Mouse (Mus musculus) liver, embryonic 11.5 days (tissue): ENCODE data around the gene Zdhhc5. TPM values are rescaled to one million over a fixed set of nuclear protein-coding genes. Genes with fewer than 3 reads are reported as not detected.

Experiments
- ATAC-seq: fragments of 200-750 bp; cut with Nextera tagmentation; replicated peaks from 2 replicates; pipeline ENCODE4 v1.8.0; 2017; ENCODE audit warnings: moderate number of reproducible peaks, mild to moderate bottlenecking, moderate TSS enrichment, moderate library complexity; ENCODE audit not compliant: low FRiP score
- DNase-seq: peaks from one replicate; pipeline ENCODE4 v3.0.0-alpha.2; 2017; ENCODE audit warnings: low spot score
- H3K27ac ChIP-seq: fragments of 300-500 bp; sonication (generic); 2 replicates; pipeline ENCODE4 v1.5.1; 2014; ENCODE audit warnings: mild to moderate bottlenecking, low read depth, low read length, control low read depth
- H3K27me3 ChIP-seq: fragments of 300-500 bp; sonication (generic); replicated peaks from 2 replicates; pipeline ENCODE4 v1.6.1; 2014; ENCODE audit warnings: low read length, mixed read lengths; ENCODE audit not compliant: control insufficient read depth, insufficient read depth
- H3K36me3 ChIP-seq: fragments of 300-500 bp; sonication (generic); 2 replicates; pipeline ENCODE4 v1.6.1; 2014; ENCODE audit warnings: mild to moderate bottlenecking, low read length, moderate library complexity, mixed read lengths; ENCODE audit not compliant: control insufficient read depth, insufficient read depth
- H3K4me1 ChIP-seq: fragments of 300-500 bp; sonication (generic); replicated peaks from 2 replicates; pipeline ENCODE4 v1.6.1; 2014; ENCODE audit warnings: low read length, mixed read lengths; ENCODE audit not compliant: control insufficient read depth, insufficient read depth
- H3K4me2 ChIP-seq: fragments of 300-500 bp; sonication (generic); 2 replicates; pipeline ENCODE4 v1.6.1; 2014; ENCODE audit warnings: mild to moderate bottlenecking, control low read depth, moderate library complexity
- H3K4me3 ChIP-seq: fragments of 300-500 bp; sonication (generic); 2 replicates; pipeline ENCODE4 v1.5.1; 2014; ENCODE audit warnings: low read depth, low read length, control low read depth
- H3K9ac ChIP-seq: fragments of 300-500 bp; sonication (generic); 2 replicates; pipeline ENCODE4 v1.6.1; 2014; ENCODE audit warnings: low read depth, low read length, control low read depth
- H3K9me3 ChIP-seq: fragments of 300-500 bp; sonication (generic); 2 replicates; pipeline ENCODE4 v1.6.1; 2016; ENCODE audit warnings: low read length, inconsistent platforms, mixed read lengths; ENCODE audit not compliant: control insufficient read depth
- WGBS: fragments of 180-500 bp; shearing (Covaris S2); extraction: QIAGEN DNeasy Blood & Tissue Kit; methylation state at CpG from one replicate; pipeline ENCODE4 v1.1.7; 2014; 5-methylcytosine and 5-hydroxymethylcytosine counted together
- polyA plus RNA-seq: library from polyadenylated mRNA; unstranded; fragments of >200 nt; fragmentation: Nextera tagmentation; extraction: Ambion mirVana; gene quantifications from 2 replicates; pipeline ENCODE4 v1.2.1, GENCODE M21; 2014

Zdhhc5 gene
- polyA plus RNA-seq, 1 experiment from 2014 or later: 26.5 TPM

DNA sequence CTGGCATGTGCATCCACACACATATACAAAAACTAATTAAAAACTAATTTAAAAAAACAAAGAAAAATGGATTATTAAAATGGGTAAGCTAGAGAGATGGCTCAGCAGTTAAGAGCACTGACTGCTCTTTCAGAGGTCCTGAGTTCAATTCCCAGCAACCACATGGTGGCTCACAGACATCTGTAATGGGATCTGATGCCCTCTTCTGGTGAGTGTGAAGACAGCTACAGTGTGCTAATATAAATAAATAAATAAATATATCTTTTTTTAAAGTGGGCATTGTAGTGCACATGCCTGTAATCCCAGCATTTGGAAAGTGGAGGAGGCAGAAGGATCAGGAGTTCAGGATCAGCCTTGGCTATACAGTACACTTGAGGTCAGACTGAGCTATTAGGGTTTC is 61.6 kb downstream of the Zdhhc5 start:
- Histone ChIP-seq H3K4me1 (peaks cover 1% of the 10 kb centered on the region), H3K4me2 (no peak overlapping the region), H3K4me3 (no peak overlapping the region), H3K9me3 (no peaks in the 10 kb centered on the region), H3K36me3 (no peaks in the 10 kb centered on the region), H3K27me3 (no peaks in the 10 kb centered on the region), H3K27ac (no peak overlapping the region), H3K9ac (no peak overlapping the region)
- no peak for DNase-seq
- ATAC-seq: no peak

DNA sequence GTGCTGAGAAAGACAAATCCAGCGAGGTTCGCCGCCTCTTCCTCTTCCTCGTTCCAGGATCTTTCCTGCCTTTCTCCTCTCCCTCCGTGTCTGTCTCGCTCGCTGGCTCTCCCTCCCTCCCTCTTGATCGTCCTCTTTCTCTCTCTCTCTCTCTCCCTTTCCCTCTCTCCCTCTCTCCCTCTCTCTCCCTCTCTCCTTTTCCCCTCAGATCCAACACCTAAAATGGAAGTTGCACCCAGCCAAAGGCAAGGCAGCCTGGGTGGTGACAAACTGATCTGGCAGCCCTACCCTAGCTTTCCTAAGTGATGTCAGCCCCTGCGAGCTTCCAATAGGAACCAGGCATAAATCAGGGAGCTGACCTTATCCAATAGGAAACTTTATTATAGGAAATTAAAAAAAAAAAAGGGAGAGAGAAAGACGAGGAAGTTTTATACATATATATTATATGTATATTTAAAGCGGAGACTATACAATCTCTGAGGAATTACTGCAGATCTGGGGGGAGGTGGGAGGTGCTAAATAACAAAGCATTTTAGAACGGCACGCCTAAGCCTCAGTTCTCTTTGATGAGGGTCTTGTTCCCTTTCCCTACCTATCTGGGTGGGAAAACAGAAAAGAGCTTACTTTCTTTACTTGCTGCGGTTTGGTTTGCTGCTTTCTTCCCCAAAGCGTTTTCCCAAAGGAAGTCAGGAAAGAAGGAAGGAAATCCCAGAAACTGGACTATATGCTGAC is 64.3 kb downstream of the Zdhhc5 start, which contains the start of gene Ctnnd1:
Gene Ctnnd1 (minus strand): TSS at position 302 of the 732 bp plus-strand sequence.
- Histone ChIP-seq H3K4me3 (peak within 1 kb of the TSS; percentile 73), H3K27ac (peak within 1 kb of the TSS; percentile 85), H3K4me1 (peaks cover 3% of the 10 kb centered on the region), H3K4me2 (peak within 1 kb of the TSS; percentile 62), H3K36me3 (no peaks in the 10 kb centered on the region), H3K9me3 (no peaks in the 10 kb centered on the region), H3K27me3 (no peaks in the 10 kb centered on the region), H3K9ac (peak within 1 kb of the TSS; percentile 91)
- ATAC-seq: peak; percentile 93
- DNase-seq: peak; percentile 76
- WGBS: under 1% methylated on average over 15 of the region's 15 CpGs

DNA sequence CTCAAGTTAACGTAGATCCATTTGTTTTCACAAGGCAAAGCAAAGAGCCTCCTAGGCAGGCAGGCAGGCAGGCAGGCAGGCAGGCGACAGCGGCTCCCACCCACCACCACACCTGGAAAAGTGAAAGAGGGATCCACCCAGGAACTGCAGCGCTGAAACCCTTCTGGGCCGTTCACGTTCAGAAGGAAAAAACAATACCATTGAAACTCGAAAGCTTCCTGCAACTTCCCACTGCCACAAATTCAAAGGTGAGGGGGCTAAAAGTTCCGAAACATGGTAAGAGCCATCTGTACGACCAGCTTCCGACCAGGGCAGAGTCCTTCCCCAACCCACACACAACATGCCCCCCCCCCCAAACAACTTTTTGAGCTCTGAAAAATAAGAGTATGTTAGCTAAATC is 65.3 kb downstream of the Zdhhc5 start:
- no peak for ATAC-seq
- 0% methylated on average over 10 of the region's 10 CpGs for WGBS
- no peak for DNase-seq

DNA sequence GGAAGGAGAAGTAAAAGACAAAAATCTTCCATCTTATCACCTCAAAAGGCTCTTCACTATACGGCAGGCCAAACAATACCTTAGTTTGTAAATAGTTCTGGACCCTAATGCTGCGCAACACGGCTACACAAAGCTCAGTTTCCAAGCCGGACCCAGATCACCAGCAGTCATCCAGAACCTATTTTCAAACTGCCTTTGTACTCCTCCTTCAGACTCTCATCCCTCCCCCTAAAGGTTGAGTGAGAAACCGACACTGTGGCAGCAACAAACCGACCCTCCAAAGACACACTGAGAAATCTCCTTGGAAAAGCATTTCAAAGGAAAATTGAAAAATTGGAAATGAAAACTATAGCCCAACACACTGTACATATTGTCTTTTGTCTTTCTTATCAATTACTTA is 66.6 kb downstream of the Zdhhc5 start:
- H3K9ac ChIP-seq: 0 out of 2 replicates have a peak overlapping the region, but pooled peaks have one; percentile 30
- H3K9me3 ChIP-seq: no peaks in the 10 kb centered on the region
- peak overlapping the region; percentile 62 for H3K4me2 ChIP-seq
- peak overlapping the region; percentile 73 for H3K4me3 ChIP-seq
- peaks cover 7% of the 10 kb centered on the region for H3K4me1 ChIP-seq
- WGBS: 46% methylated on average over 6 of the region's 6 CpGs
- H3K27ac ChIP-seq: 0 out of 2 replicates have a peak overlapping the region, but pooled peaks have one; percentile 43
- no peaks in the 10 kb centered on the region for H3K36me3 ChIP-seq
- DNase-seq (no peak), ATAC-seq (no peak)
- no peaks in the 10 kb centered on the region for H3K27me3 ChIP-seq

More for the DNA sequence above, 65.3 kb downstream of the Zdhhc5 start:
- H3K27ac ChIP-seq: peak overlapping the region; percentile 85
- no peaks in the 10 kb centered on the region for H3K27me3 ChIP-seq
- H3K9ac ChIP-seq: peak overlapping the region; percentile 91
- peak overlapping the region; percentile 62 for H3K4me2 ChIP-seq
- no peaks in the 10 kb centered on the region for H3K9me3 ChIP-seq
- no peaks in the 10 kb centered on the region for H3K36me3 ChIP-seq
- peaks cover 3% of the 10 kb centered on the region for H3K4me1 ChIP-seq
- peak overlapping the region; percentile 73 for H3K4me3 ChIP-seq

DNA sequence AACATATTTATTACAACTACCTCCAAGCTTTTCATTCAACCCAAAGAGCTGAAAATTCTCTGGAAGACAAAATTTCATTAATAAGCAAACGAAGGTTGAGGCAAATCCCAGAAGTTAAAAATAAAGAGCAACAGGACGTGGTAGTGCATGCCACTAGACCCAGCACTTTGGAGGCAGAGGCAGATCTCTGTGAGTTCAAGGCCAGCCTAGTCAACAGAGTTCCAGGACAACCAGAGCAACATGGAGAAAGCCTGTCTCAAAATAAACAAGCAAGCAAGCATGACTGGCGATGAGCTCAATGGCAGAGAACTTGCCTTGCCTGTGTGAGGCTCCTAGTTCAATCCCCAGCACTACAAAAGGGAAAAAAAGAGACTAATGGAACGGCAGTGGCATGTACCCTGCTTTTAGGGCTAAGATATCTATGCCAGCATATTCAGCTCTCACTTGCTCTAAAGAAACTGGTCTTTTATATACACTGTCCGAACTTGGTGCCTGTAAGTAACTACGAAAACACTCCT is 67.9 kb downstream of the Zdhhc5 start:
- Histone ChIP-seq H3K9ac (no peak overlapping the region), H3K27ac (no peak overlapping the region), H3K4me1 (peaks cover 7% of the 10 kb centered on the region), H3K36me3 (no peaks in the 10 kb centered on the region), H3K9me3 (no peaks in the 10 kb centered on the region), H3K27me3 (no peaks in the 10 kb centered on the region), H3K4me3 (no peak overlapping the region), H3K4me2 (no peak overlapping the region)
- WGBS: 92% methylated on average over 6 of the region's 6 CpGs
- DNase-seq (no peak), ATAC-seq (no peak)

DNA sequence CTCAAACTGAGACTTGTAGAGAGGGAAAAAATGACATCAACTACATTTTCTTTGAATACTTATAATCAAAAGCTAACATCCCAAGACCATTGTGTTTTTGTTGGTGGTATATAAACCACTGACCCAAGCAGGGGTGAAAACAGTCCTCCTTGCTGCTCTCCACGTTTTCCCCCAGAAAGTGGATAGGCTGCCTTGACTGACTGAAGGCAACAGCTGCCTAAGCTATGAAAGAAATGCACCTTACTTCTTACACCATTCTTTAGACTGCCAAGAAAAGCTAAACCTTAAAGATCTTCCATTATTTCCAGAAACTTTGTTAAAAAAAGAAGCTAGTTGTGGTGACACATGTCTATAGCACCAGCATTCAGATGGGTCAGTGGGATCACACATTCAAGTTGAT is 68.8 kb downstream of the Zdhhc5 start:
- ATAC-seq: no peak
- Histone ChIP-seq H3K36me3 (no peaks in the 10 kb centered on the region), H3K9me3 (no peaks in the 10 kb centered on the region), H3K4me3 (no peak overlapping the region), H3K27ac (no peak overlapping the region), H3K9ac (no peak overlapping the region), H3K27me3 (no peaks in the 10 kb centered on the region), H3K4me2 (no peak overlapping the region), H3K4me1 (peaks cover 11% of the 10 kb centered on the region)
- DNase-seq: no peak
- 81% methylated on average over 1 of the region's 1 CpGs for WGBS

DNA sequence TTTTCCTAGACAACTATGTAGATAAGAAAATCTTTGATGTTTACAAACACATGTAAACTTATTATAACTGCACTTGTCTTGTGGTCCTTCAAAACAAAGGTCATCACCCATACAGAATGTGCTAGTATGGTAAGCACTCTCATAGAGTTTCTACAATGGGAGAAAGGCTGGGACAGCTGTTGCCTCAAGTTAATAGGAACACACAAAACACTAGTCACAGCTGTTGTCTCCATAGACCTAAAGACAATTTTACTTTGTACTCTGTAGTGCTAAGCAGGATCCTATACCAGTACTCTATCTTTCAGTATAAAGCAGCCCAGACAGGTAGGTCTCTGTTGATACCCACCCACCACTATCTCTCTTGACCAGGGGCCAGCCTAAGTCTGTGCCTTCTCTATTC is 74.1 kb downstream of the Zdhhc5 start:
- DNase-seq (no peak), ATAC-seq (no peak)
- Histone ChIP-seq H3K27ac (no peak overlapping the region), H3K4me2 (no peak overlapping the region), H3K36me3 (no peaks in the 10 kb centered on the region), H3K27me3 (no peaks in the 10 kb centered on the region), H3K9ac (no peak overlapping the region), H3K4me1 (peaks cover 34% of the 10 kb centered on the region), H3K4me3 (no peak overlapping the region), H3K9me3 (no peaks in the 10 kb centered on the region)

DNA sequence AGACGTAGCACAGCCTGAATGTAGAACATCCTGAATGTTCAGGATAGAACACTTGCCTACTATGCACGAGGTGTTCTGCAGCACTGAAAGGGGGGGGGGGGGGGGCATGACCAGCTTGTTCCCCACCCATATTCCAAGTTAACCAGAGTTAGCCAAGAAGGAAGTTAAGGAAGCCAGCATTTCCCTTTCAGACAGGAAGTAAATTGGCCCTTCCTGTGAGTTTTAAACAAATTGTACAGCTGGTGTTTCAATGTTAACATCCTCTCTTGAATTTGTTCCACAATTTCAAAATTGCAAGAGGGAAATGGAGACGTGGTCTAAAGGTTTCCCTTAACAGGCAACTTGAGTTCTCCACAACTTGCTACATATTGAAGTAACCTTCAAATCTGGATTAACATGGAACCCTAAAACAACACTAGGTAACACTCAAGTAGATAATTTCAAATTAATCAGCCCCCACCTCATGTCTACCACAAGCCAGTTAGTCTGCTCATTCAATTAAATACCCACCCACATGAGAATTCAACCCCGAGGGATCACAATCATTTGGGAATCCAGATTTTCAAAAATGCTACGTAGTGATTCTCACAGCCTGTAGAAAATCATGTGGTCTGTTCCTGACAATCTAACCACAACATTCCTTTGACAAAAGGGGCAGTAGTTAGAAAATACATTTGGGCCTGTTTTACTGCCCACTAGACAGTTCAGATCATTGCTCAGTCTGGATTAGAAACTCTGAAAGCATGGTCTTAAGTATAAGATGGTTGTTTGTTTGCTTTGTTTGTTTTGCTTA is 76.4 kb downstream of the Zdhhc5 start:
- H3K27me3 ChIP-seq: no peaks in the 10 kb centered on the region
- no peak overlapping the region for H3K9ac ChIP-seq
- ATAC-seq (no peak), DNase-seq (no peak)
- H3K4me2 ChIP-seq: peak overlapping the region; percentile 26
- no peak overlapping the region for H3K4me3 ChIP-seq
- no peak overlapping the region for H3K27ac ChIP-seq
- no peaks in the 10 kb centered on the region for H3K9me3 ChIP-seq
- H3K36me3 ChIP-seq: no peaks in the 10 kb centered on the region
- peaks cover 51% of the 10 kb centered on the region for H3K4me1 ChIP-seq
- 51% methylated on average over 5 of the region's 5 CpGs for WGBS
